Mouse (Mus musculus): ENCODE measurements around the gene Muc13.

Muc13 gene

DNA sequence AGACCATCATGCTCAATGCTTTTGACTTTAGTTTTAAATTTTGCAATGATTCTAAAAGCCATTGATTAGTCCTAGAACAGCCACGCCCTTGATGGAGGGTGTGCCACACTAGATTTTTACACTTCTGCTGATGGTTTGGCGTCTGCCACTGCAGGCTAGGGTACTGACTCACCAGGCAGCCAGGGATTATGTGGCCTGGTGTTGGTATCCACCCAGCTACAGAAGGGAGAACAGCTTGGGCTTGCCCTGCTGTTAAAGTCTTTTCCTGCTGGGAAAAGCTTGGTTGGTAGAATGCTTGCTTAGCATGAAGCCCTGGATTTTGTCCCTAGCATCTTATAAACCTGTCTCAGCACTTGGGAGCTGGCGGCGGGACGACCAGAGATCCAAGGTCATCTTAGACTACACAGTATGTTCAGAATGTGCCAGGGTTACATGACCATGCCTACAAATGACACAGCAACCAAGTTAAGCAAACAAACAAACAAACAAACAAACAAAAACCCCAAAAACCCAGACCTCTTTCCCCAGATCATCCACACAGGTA is 69.4 kb downstream of the Muc13 start:
- DNase-seq (ENCODE audit: low spot score in 2 of 2): no peak
